Mouse (Mus musculus): ENCODE results near the gene Ccng2. TPM values are rescaled to one million over a fixed set of nuclear protein-coding genes. Genes with fewer than 3 reads are reported as not detected.

The Ccng2 gene
- polyA plus RNA-seq (2016; fragmentation: Nextera tagmentation; extraction: Ambion mirVana), result 41.5 and 45.3 TPM in 2 replicates

GRCm38 (mm10) chr5:93266883-93267704, at the start of gene Ccng2:
Ccng2 (plus strand) TSS chr5:93267257.
- no peaks in the 10 kb centered on the region for H3K9me3 ChIP-seq
- peaks cover 26% of the 10 kb centered on the region for H3K36me3 ChIP-seq (replicated peaks)
- DNase-seq (ENCODE audit: extremely low spot score, low spot score), result peak; percentile 93
- peaks cover 26% of the 10 kb centered on the region for H3K4me1 ChIP-seq
- H3K4me3 ChIP-seq, result peak within 1 kb of the TSS; percentile 94
- H3K27ac ChIP-seq, result peak within 1 kb of the TSS; percentile 99
- under 1% methylated on average over 54 of the region's 54 CpGs for WGBS
- H3K27me3 ChIP-seq (ENCODE audit: poor library complexity, severe bottlenecking), result no peaks in the 10 kb centered on the region

- no peaks in the 10 kb centered on the region for H3K4me1 ChIP-seq
- H3K36me3 ChIP-seq (replicated peaks), result no peaks in the 10 kb centered on the region
- no peak for DNase-seq (ENCODE audit: extremely low spot score, low spot score)
- no peaks in the 10 kb centered on the region for H3K9me3 ChIP-seq
- WGBS, result 96% methylated on average over 3 of the region's 3 CpGs
- H3K27me3 ChIP-seq (ENCODE audit: poor library complexity, severe bottlenecking), result no peaks in the 10 kb centered on the region
- no peak overlapping the region for H3K4me3 ChIP-seq
- no peak overlapping the region for H3K27ac ChIP-seq
Observed at GRCm38 (mm10) chr5:93218375-93218774, 48.7 kb upstream of the Ccng2 start.

- Histone ChIP-seq H3K9me3 (no peaks in the 10 kb centered on the region), H3K4me1 (no peaks in the 10 kb centered on the region), H3K27ac (no peak overlapping the region), H3K36me3 (replicated peaks) (no peaks in the 10 kb centered on the region), H3K27me3 (ENCODE audit: poor library complexity, severe bottlenecking) (no peaks in the 10 kb centered on the region), H3K4me3 (no peak overlapping the region)
- WGBS, result 79% methylated on average over 3 of the region's 3 CpGs
- DNase-seq (ENCODE audit: extremely low spot score, low spot score), result no peak
Observed at GRCm38 (mm10) chr5:93221661-93222060, 45.4 kb upstream of the Ccng2 start.

GRCm38 (mm10) chr5:93224549-93224948, 42.5 kb upstream of the Ccng2 start:
- WGBS, result 99% methylated on average over 2 of the region's 2 CpGs
- no peaks in the 10 kb centered on the region for H3K4me1 ChIP-seq
- H3K4me3 ChIP-seq, result no peak overlapping the region
- no peaks in the 10 kb centered on the region for H3K9me3 ChIP-seq
- H3K36me3 ChIP-seq (replicated peaks), result no peaks in the 10 kb centered on the region
- no peak overlapping the region for H3K27ac ChIP-seq
- DNase-seq (ENCODE audit: extremely low spot score, low spot score), result no peak
- no peaks in the 10 kb centered on the region for H3K27me3 ChIP-seq (ENCODE audit: poor library complexity, severe bottlenecking)

- no peak overlapping the region for H3K4me3 ChIP-seq
- no peaks in the 10 kb centered on the region for H3K36me3 ChIP-seq (replicated peaks)
- no peaks in the 10 kb centered on the region for H3K9me3 ChIP-seq
- DNase-seq (ENCODE audit: extremely low spot score, low spot score), result no peak
- WGBS, result 93% methylated on average over 3 of the region's 3 CpGs
- H3K4me1 ChIP-seq, result no peaks in the 10 kb centered on the region
- H3K27me3 ChIP-seq (ENCODE audit: poor library complexity, severe bottlenecking), result no peaks in the 10 kb centered on the region
- no peak overlapping the region for H3K27ac ChIP-seq
Observed at GRCm38 (mm10) chr5:93227157-93227556, 39.9 kb upstream of the Ccng2 start.

- no peak for DNase-seq (ENCODE audit: extremely low spot score, low spot score)
- Histone ChIP-seq H3K9me3 (no peaks in the 10 kb centered on the region), H3K4me1 (no peaks in the 10 kb centered on the region), H3K27ac (no peak overlapping the region), H3K4me3 (no peak overlapping the region), H3K36me3 (replicated peaks) (no peaks in the 10 kb centered on the region), H3K27me3 (ENCODE audit: poor library complexity, severe bottlenecking) (no peaks in the 10 kb centered on the region)
- 90% methylated on average over 2 of the region's 2 CpGs for WGBS
Observed at GRCm38 (mm10) chr5:93229527-93229926, 37.5 kb upstream of the Ccng2 start.

- Histone ChIP-seq H3K9me3 (no peaks in the 10 kb centered on the region), H3K27me3 (ENCODE audit: poor library complexity, severe bottlenecking) (no peaks in the 10 kb centered on the region), H3K36me3 (replicated peaks) (no peaks in the 10 kb centered on the region), H3K27ac (no peak overlapping the region), H3K4me3 (no peak overlapping the region), H3K4me1 (no peaks in the 10 kb centered on the region)
- DNase-seq (ENCODE audit: extremely low spot score, low spot score), result no peak
- WGBS, result 73% methylated on average over 3 of the region's 3 CpGs
Observed at GRCm38 (mm10) chr5:93231721-93232120, 35.3 kb upstream of the Ccng2 start.

- WGBS, result 94% methylated on average over 2 of the region's 2 CpGs
- H3K4me3 ChIP-seq, result no peak overlapping the region
Observed at GRCm38 (mm10) chr5:93232838-93233237, 34.2 kb upstream of the Ccng2 start.

GRCm38 (mm10) chr5:93234130-93234529, 32.9 kb upstream of the Ccng2 start:
- DNase-seq (ENCODE audit: extremely low spot score, low spot score), result no peak
- H3K4me1 ChIP-seq, result no peaks in the 10 kb centered on the region
- H3K27ac ChIP-seq, result no peak overlapping the region
- 68% methylated on average over 4 of the region's 4 CpGs for WGBS
- no peaks in the 10 kb centered on the region for H3K27me3 ChIP-seq (ENCODE audit: poor library complexity, severe bottlenecking)
- H3K36me3 ChIP-seq (replicated peaks), result no peaks in the 10 kb centered on the region
- H3K9me3 ChIP-seq, result no peaks in the 10 kb centered on the region
- no peak overlapping the region for H3K4me3 ChIP-seq

More at GRCm38 (mm10) chr5:93232838-93233237, 34.2 kb upstream of the Ccng2 start:
- Histone ChIP-seq H3K4me1 (no peaks in the 10 kb centered on the region), H3K27me3 (ENCODE audit: poor library complexity, severe bottlenecking) (no peaks in the 10 kb centered on the region), H3K9me3 (no peaks in the 10 kb centered on the region), H3K36me3 (replicated peaks) (no peaks in the 10 kb centered on the region), H3K27ac (no peak overlapping the region)
- no peak for DNase-seq (ENCODE audit: extremely low spot score, low spot score)

GRCm38 (mm10) chr5:93234605-93235004, 32.5 kb upstream of the Ccng2 start:
- H3K4me1 ChIP-seq, result no peaks in the 10 kb centered on the region
- 77% methylated on average over 2 of the region's 2 CpGs for WGBS
- DNase-seq (ENCODE audit: extremely low spot score, low spot score), result no peak
- H3K36me3 ChIP-seq (replicated peaks), result no peaks in the 10 kb centered on the region
- no peaks in the 10 kb centered on the region for H3K27me3 ChIP-seq (ENCODE audit: poor library complexity, severe bottlenecking)
- no peak overlapping the region for H3K27ac ChIP-seq
- no peak overlapping the region for H3K4me3 ChIP-seq
- no peaks in the 10 kb centered on the region for H3K9me3 ChIP-seq

GRCm38 (mm10) chr5:93235888-93236287, 31.2 kb upstream of the Ccng2 start:
- H3K27me3 ChIP-seq (ENCODE audit: poor library complexity, severe bottlenecking), result no peaks in the 10 kb centered on the region
- no peaks in the 10 kb centered on the region for H3K36me3 ChIP-seq (replicated peaks)
- H3K27ac ChIP-seq, result no peak overlapping the region
- H3K4me1 ChIP-seq, result no peaks in the 10 kb centered on the region
- no peaks in the 10 kb centered on the region for H3K9me3 ChIP-seq
- 96% methylated on average over 3 of the region's 3 CpGs for WGBS
- H3K4me3 ChIP-seq, result no peak overlapping the region
- no peak for DNase-seq (ENCODE audit: extremely low spot score, low spot score)

GRCm38 (mm10) chr5:93236541-93236940, 30.5 kb upstream of the Ccng2 start:
- 86% methylated on average over 4 of the region's 4 CpGs for WGBS
- DNase-seq (ENCODE audit: extremely low spot score, low spot score), result no peak
- no peak overlapping the region for H3K27ac ChIP-seq
- no peak overlapping the region for H3K4me3 ChIP-seq
- no peaks in the 10 kb centered on the region for H3K27me3 ChIP-seq (ENCODE audit: poor library complexity, severe bottlenecking)
- H3K9me3 ChIP-seq, result no peaks in the 10 kb centered on the region
- H3K4me1 ChIP-seq, result no peaks in the 10 kb centered on the region
- H3K36me3 ChIP-seq (replicated peaks), result no peaks in the 10 kb centered on the region

GRCm38 (mm10) chr5:93239590-93240544, 27.2 kb upstream of the Ccng2 start:
- 89% methylated on average over 8 of the region's 8 CpGs for WGBS
- Histone ChIP-seq H3K4me1 (no peaks in the 10 kb centered on the region), H3K9me3 (no peaks in the 10 kb centered on the region; the same call in 1 of the 2 replicates), H3K27ac (no peak overlapping the region), H3K4me3 (no peak overlapping the region), H3K27me3 (ENCODE audit: poor library complexity, severe bottlenecking) (no peaks in the 10 kb centered on the region), H3K36me3 (replicated peaks) (no peaks in the 10 kb centered on the region)
- no peak for DNase-seq (ENCODE audit: extremely low spot score, low spot score)

Measured in forebrain, embryonic 10.5 days (tissue).